ENCODE assay signal across 13 mouse cellular contexts in genomic region chr16:91575151-91575550, GRCm38 (mm10).
"Had no signal": no experiment of that assay in that cellular context is flagged by ENCODE, and none has a peak within 500 bp of the region (broad histone marks: within the 10 kb centered on the region; RNA-seq: fewer than 3 reads in every experiment).

No protein-coding gene starts in this region.

- ATAC-seq: liver, embryonic 12.5 days; midbrain, embryonic 16.5 days had no signal

- H3K36me3 ChIP-seq: liver, embryonic 12.5 days had no signal

- H3K27ac ChIP-seq: limb, embryonic 15.5 days; liver, embryonic 12.5 days; midbrain, embryonic 10.5 days had no signal

- H3K27me3 ChIP-seq: limb, embryonic 15.5 days had no signal

- H3K9me3 ChIP-seq: limb, embryonic 15.5 days; liver, embryonic 12.5 days; midbrain, embryonic 10.5 days had no signal

- H3K4me1 ChIP-seq: liver, embryonic 12.5 days; midbrain, embryonic 10.5 days had no signal

- H3K4me2 ChIP-seq: limb, embryonic 15.5 days; liver, embryonic 12.5 days; lung, embryonic 14.5 days had no signal

- H3K9ac ChIP-seq: limb, embryonic 15.5 days; liver, embryonic 12.5 days; lung, embryonic 14.5 days had no signal

- H3K4me3 ChIP-seq: limb, embryonic 15.5 days; liver, embryonic 12.5 days; midbrain, embryonic 10.5 days had no signal

- DNase-seq: kidney, adult 18-20 months; kidney, postnatal 10 days; left cerebral cortex, postnatal 4 days; lung, embryonic 14.5 days; lung, postnatal 10 days; lung, postnatal 4 days; right cerebral cortex, adult 18-20 months; right cerebral cortex, postnatal 25 days; thymus, postnatal 36 days had no signal
